8 mouse cellular contexts compared by ENCODE assay signal in genomic region chr9:86880113-86880972, GRCm38 (mm10). TPM values are rescaled to one million over a fixed set of nuclear protein-coding genes. Genes with fewer than 3 reads are reported as not detected.
DNase-seq lines count a peak whose midpoint lies in the region; ATAC-seq and TF ChIP-seq lines count a peak whose summit lies in the region.
"Had no signal": no experiment of that assay in that cellular context is flagged by ENCODE, and none has a peak within 500 bp of the region (broad histone marks: within the 10 kb centered on the region; RNA-seq: fewer than 3 reads in every experiment).

Gene Snap91, minus strand, starts transcription at chr9:86880654.

- H3K9me3 ChIP-seq in hindbrain, embryonic 11.5 days (ENCODE audit: control insufficient read depth, low read length) = no peaks in the 10 kb centered on the region
- no peaks in the 10 kb centered on the region for H3K9me3 ChIP-seq in midbrain, embryonic 13.5 days

- H3K36me3 ChIP-seq in hindbrain, embryonic 11.5 days (ENCODE audit: control insufficient read depth, insufficient read depth, low read length) = no peaks in the 10 kb centered on the region
- H3K36me3 ChIP-seq in midbrain, embryonic 13.5 days = no peaks in the 10 kb centered on the region

- TF ChIP-seq CTCF in embryonic fibroblast, embryonic 13.5 days (IDR thresholded peaks at IDR 0.05; ENCODE audit: borderline replicate concordance, insufficient read depth, low read length) = no peak

- peak within 1 kb of the TSS; percentile 92 for H3K4me2 ChIP-seq in hindbrain, embryonic 11.5 days (replicated peaks; ENCODE audit: low read depth, low read length)
- H3K4me2 ChIP-seq in midbrain, embryonic 13.5 days (replicated peaks) = peak within 1 kb of the TSS; percentile 77

- H3K4me3 ChIP-seq in embryonic fibroblast, embryonic 13.5 days (ENCODE audit: insufficient read depth, low read length) = peak within 1 kb of the TSS; percentile 44
- peak within 1 kb of the TSS; percentile 63 for H3K4me3 ChIP-seq in hindbrain, embryonic 11.5 days (ENCODE audit: low read depth, low read length)
- H3K4me3 ChIP-seq in midbrain, embryonic 13.5 days (replicated peaks) = peak within 1 kb of the TSS; percentile 87

- H3K27me3 ChIP-seq in hindbrain, embryonic 11.5 days (ENCODE audit: control insufficient read depth, insufficient read depth, low read length) = peaks cover 10% of the 10 kb centered on the region
- peaks cover 8% of the 10 kb centered on the region; the same call in 1 of the 2 replicates for H3K27me3 ChIP-seq in midbrain, embryonic 13.5 days

- TF ChIP-seq POLR2A in embryonic fibroblast, embryonic 13.5 days (IDR thresholded peaks at IDR 0.05; ENCODE audit: low read depth, low read length) = no peak

- no peak within 1 kb of the TSS for H3K27ac ChIP-seq in embryonic fibroblast, embryonic 13.5 days (ENCODE audit: insufficient read depth, low read length)
- peak within 1 kb of the TSS; percentile 71 for H3K27ac ChIP-seq in hindbrain, embryonic 11.5 days (ENCODE audit: low read depth, low read length)
- peak within 1 kb of the TSS; percentile 96 for H3K27ac ChIP-seq in midbrain, embryonic 13.5 days

- peak within 1 kb of the TSS; percentile 58 for H3K9ac ChIP-seq in hindbrain, embryonic 11.5 days (ENCODE audit: low read depth, low read length)
- peak within 1 kb of the TSS; percentile 92 for H3K9ac ChIP-seq in midbrain, embryonic 13.5 days (replicated peaks)

- peak; percentile 94 for ATAC-seq in hindbrain, embryonic 11.5 days (ENCODE audit: low FRiP score)
- ATAC-seq in midbrain, embryonic 13.5 days = peak; percentile 96

- under 1% methylated on average over 78 of the region's 104 CpGs for WGBS in hindbrain, embryonic 11.5 days
- WGBS in midbrain, embryonic 13.5 days = under 1% methylated on average over 97 of the region's 104 CpGs

- DNase-seq in WW6 (ENCODE audit: low read depth, low spot score) = peak; percentile 64
- peak; percentile 97 for DNase-seq in brain, adult 2 months (ENCODE audit: low read depth, low spot score)
- peak; percentile 84 for DNase-seq in hindbrain, embryonic 11.5 days (ENCODE audit: low spot score)
- DNase-seq in left cerebral cortex, adult 18-20 months (ENCODE audit: low spot score in 2 of 2) = peak; percentile 89 to 94
- DNase-seq in testis, postnatal 10 days (ENCODE audit: low spot score) = peak; percentile 56

- no peaks in the 10 kb centered on the region for H3K4me1 ChIP-seq in embryonic fibroblast, embryonic 13.5 days (ENCODE audit: control insufficient read depth, insufficient read depth, low read length)
- no peaks in the 10 kb centered on the region for H3K4me1 ChIP-seq in hindbrain, embryonic 11.5 days (replicated peaks; ENCODE audit: control insufficient read depth, insufficient read depth, low read length)
- H3K4me1 ChIP-seq in midbrain, embryonic 13.5 days (replicated peaks) = peaks cover 23% of the 10 kb centered on the region

RNA-seq across cellular contexts. Expression of gene Snap91, which starts in this region (rescaled TPM):
- polyA plus RNA-seq in embryonic fibroblast, embryonic 13.5 days (2011; ENCODE audit: insufficient read length, low read depth, missing spikeins) = 3.6 and 4.7 TPM in 2 replicates
- 17.4 and 17.5 TPM in 2 replicates for polyA plus RNA-seq in hindbrain, embryonic 11.5 days (2014; fragmentation: Nextera tagmentation; extraction: Ambion mirVana)
- total RNA-seq in left cerebral cortex, adult 18-20 months (2021) = 100 to 1,000 TPM; 387 to 388 TPM
- polyA plus RNA-seq in midbrain, embryonic 13.5 days (2015; fragmentation: Nextera tagmentation; extraction: Ambion mirVana) = 84.0 and 88.6 TPM in 2 replicates
- total RNA-seq: hematopoietic stem cell, adult 5-6 weeks had no signal
